Mouse (Mus musculus): ENCODE data around the gene Kcnq1.

Gene Kcnq1

GRCm38 (mm10) chr7:143328185-143328915, 222.2 kb downstream of the Kcnq1 start:
- no peak for DNase-seq

- peak; percentile 60 for DNase-seq
Measured at GRCm38 (mm10) chr7:143329110-143329810, 223.1 kb downstream of the Kcnq1 start.

GRCm38 (mm10) chr7:143333040-143333439, 226.9 kb downstream of the Kcnq1 start:
- DNase-seq: no peak

GRCm38 (mm10) chr7:143333604-143334003, 227.4 kb downstream of the Kcnq1 start:
- no peak for DNase-seq

GRCm38 (mm10) chr7:143338690-143339089, 232.5 kb downstream of the Kcnq1 start:
- no peak for DNase-seq

GRCm38 (mm10) chr7:143340601-143341281, 234.6 kb downstream of the Kcnq1 start:
- peak; percentile 21 for DNase-seq

GRCm38 (mm10) chr7:143341301-143341980, 235.3 kb downstream of the Kcnq1 start:
- DNase-seq: no peak

GRCm38 (mm10) chr7:143343781-143344306, 237.7 kb downstream of the Kcnq1 start:
- no peak for DNase-seq

GRCm38 (mm10) chr7:143349287-143349686, 243.1 kb downstream of the Kcnq1 start:
- no peak for DNase-seq

- no peak for DNase-seq
Measured at GRCm38 (mm10) chr7:143349848-143350247, 243.7 kb downstream of the Kcnq1 start.

GRCm38 (mm10) chr7:143355831-143356230, 249.7 kb downstream of the Kcnq1 start:
- DNase-seq: no peak

- no peak for DNase-seq
Measured at GRCm38 (mm10) chr7:143357109-143357508, 250.9 kb downstream of the Kcnq1 start.

GRCm38 (mm10) chr7:143357831-143358230, 251.7 kb downstream of the Kcnq1 start:
- DNase-seq: no peak

- DNase-seq: no peak
Measured at GRCm38 (mm10) chr7:143359762-143360161, 253.6 kb downstream of the Kcnq1 start.

- no peak for DNase-seq
Measured at GRCm38 (mm10) chr7:143360776-143361175, 254.6 kb downstream of the Kcnq1 start.

GRCm38 (mm10) chr7:143364092-143364832, 258.1 kb downstream of the Kcnq1 start:
- no peak for DNase-seq

- no peak for DNase-seq
Measured at GRCm38 (mm10) chr7:143364969-143365839, 259.0 kb downstream of the Kcnq1 start.

- DNase-seq: no peak
Measured at GRCm38 (mm10) chr7:143367366-143368266, 261.5 kb downstream of the Kcnq1 start.

- no peak for DNase-seq
Measured at GRCm38 (mm10) chr7:143368267-143368643, 262.1 kb downstream of the Kcnq1 start.

GRCm38 (mm10) chr7:143371336-143371735, 265.2 kb downstream of the Kcnq1 start:
- no peak for DNase-seq

Measured in layer of hippocampus, adult 9-11 months (tissue).